Mouse (Mus musculus): ENCODE results near the gene Fh1. TPM values are rescaled to one million over a fixed set of nuclear protein-coding genes. Genes with fewer than 3 reads are reported as not detected.

The Fh1 gene
- polyA plus RNA-seq, 1 experiment from 2014 or later = 124 TPM

GRCm38 (mm10) chr1:175607838-175608585, 17.4 kb downstream of the Fh1 start:
- H3K36me3 ChIP-seq = peaks cover 97% of the 10 kb centered on the region
- H3K27me3 ChIP-seq (ENCODE audit: low read depth, poor library complexity, severe bottlenecking) = no peaks in the 10 kb centered on the region
- H3K4me1 ChIP-seq = no peaks in the 10 kb centered on the region
- H3K4me3 ChIP-seq = no peak overlapping the region
- H3K27ac ChIP-seq (replicated peaks) = no peak overlapping the region
- DNase-seq (ENCODE audit: low spot score) = no peak
- 83% methylated on average over 18 of the region's 18 CpGs for WGBS
- H3K9me3 ChIP-seq (replicated peaks) = no peaks in the 10 kb centered on the region

GRCm38 (mm10) chr1:175607308-175607707, 18.1 kb downstream of the Fh1 start:
- Histone ChIP-seq H3K27ac (replicated peaks) (no peak overlapping the region), H3K9me3 (replicated peaks) (no peaks in the 10 kb centered on the region), H3K4me3 (no peak overlapping the region), H3K4me1 (no peaks in the 10 kb centered on the region), H3K27me3 (ENCODE audit: low read depth, poor library complexity, severe bottlenecking) (no peaks in the 10 kb centered on the region), H3K36me3 (peaks cover 97% of the 10 kb centered on the region)
- WGBS = 97% methylated on average over 6 of the region's 6 CpGs
- DNase-seq (ENCODE audit: low spot score) = no peak

DNA sequence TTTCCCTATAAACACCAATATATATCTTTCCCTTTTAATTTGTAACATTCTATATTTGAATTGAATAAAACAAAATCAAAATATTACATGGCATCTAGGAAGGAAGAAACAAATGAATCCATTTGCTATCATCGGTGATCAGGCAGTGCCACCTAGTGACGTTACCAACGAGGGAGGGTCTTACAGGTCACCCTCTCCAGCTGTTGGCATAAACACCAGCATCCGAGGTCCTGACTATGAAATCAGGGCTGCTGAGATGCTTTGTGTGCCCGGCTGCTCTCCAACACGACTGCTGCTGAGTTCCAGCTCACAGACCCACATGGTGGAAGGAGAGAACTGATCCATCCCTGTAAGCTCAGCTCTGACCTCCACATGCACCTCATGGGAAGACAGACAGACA, 22.0 kb downstream of the Fh1 start:
- no peak overlapping the region for H3K4me3 ChIP-seq
- H3K27me3 ChIP-seq (ENCODE audit: low read depth, poor library complexity, severe bottlenecking) = no peaks in the 10 kb centered on the region
- DNase-seq (ENCODE audit: low spot score) = no peak
- no peak overlapping the region for H3K27ac ChIP-seq (replicated peaks)
- H3K36me3 ChIP-seq = peaks cover 79% of the 10 kb centered on the region
- 82% methylated on average over 6 of the region's 6 CpGs for WGBS
- H3K9me3 ChIP-seq (replicated peaks) = no peaks in the 10 kb centered on the region
- H3K4me1 ChIP-seq = no peaks in the 10 kb centered on the region

DNA sequence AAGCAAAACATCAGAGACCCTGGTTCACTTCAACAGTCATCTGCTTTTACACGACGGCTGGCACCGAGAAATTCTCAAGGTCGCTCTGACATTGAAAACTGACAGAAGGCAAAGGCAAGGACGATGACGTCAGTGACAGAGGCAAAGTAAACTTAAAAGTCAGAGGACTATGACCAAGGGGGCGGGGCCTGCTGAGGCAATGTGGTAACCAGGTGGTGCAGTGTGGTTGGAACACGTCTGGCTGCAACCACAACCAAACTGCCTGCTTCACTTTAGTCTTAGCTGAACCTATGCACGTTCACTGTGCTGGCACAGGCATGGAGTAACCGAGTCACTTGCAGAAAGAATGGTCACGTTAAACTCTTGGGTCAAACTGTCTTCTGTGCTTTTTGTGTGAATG, 23.2 kb downstream of the Fh1 start:
- H3K36me3 ChIP-seq = peaks cover 68% of the 10 kb centered on the region
- no peaks in the 10 kb centered on the region for H3K4me1 ChIP-seq
- no peak overlapping the region for H3K27ac ChIP-seq (replicated peaks)
- no peak overlapping the region for H3K4me3 ChIP-seq
- H3K27me3 ChIP-seq (ENCODE audit: low read depth, poor library complexity, severe bottlenecking) = no peaks in the 10 kb centered on the region
- no peaks in the 10 kb centered on the region for H3K9me3 ChIP-seq (replicated peaks)
- 90% methylated on average over 11 of the region's 11 CpGs for WGBS
- DNase-seq (ENCODE audit: low spot score) = no peak

GRCm38 (mm10) chr1:175592832-175593231, 32.6 kb downstream of the Fh1 start:
- no peak overlapping the region for H3K27ac ChIP-seq (replicated peaks)
- 83% methylated on average over 1 of the region's 1 CpGs for WGBS
- no peak overlapping the region for H3K4me3 ChIP-seq
- H3K9me3 ChIP-seq (replicated peaks) = no peaks in the 10 kb centered on the region
- no peaks in the 10 kb centered on the region for H3K27me3 ChIP-seq (ENCODE audit: low read depth, poor library complexity, severe bottlenecking)
- no peaks in the 10 kb centered on the region for H3K36me3 ChIP-seq
- no peak for DNase-seq (ENCODE audit: low spot score)
- no peaks in the 10 kb centered on the region for H3K4me1 ChIP-seq

DNA sequence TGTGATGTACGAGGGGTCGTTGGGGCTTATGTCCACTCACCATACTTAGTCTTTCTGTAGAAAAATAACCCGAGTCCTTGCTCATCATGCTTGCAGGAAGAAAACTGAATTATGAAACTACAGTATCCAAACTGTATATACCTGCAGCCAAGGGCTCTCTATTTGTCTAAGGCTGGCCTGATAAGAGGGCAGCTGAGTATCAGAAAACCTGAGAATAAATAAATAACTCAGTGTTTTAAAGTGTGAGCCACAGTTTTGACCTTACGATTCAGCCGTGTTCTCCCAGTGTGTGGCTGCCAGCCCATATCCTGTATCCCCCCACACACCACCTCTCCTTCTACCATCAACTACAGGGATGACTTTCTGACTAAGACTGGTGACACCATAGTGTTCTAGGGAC, 38.8 kb downstream of the Fh1 start:
- no peak for DNase-seq (ENCODE audit: low spot score)
- H3K27me3 ChIP-seq (ENCODE audit: low read depth, poor library complexity, severe bottlenecking) = no peaks in the 10 kb centered on the region
- 91% methylated on average over 5 of the region's 5 CpGs for WGBS
- no peaks in the 10 kb centered on the region for H3K4me1 ChIP-seq
- no peaks in the 10 kb centered on the region for H3K36me3 ChIP-seq
- H3K4me3 ChIP-seq = no peak overlapping the region
- H3K9me3 ChIP-seq (replicated peaks) = no peaks in the 10 kb centered on the region
- no peak overlapping the region for H3K27ac ChIP-seq (replicated peaks)

DNA sequence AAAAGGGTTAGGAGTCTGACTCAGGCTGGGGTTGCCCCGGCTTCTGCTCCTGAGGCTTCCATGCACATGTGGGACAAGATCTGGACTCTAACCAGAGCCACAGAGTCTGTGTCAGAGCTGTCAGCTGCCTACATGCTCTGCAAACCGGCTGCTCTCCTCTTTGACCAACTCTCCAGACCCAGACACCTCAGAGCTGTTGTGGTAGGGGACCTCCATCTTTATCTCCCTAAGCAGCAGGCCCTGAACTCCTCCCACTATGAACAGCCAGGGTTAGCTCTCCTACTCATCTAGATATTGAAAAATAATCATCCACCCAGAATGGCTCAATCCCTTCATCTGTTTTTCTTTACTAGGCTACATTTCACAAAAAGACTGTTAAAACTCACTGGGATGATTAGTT, 40.2 kb downstream of the Fh1 start:
- Histone ChIP-seq H3K27me3 (ENCODE audit: low read depth, poor library complexity, severe bottlenecking) (no peaks in the 10 kb centered on the region), H3K36me3 (no peaks in the 10 kb centered on the region), H3K4me3 (no peak overlapping the region), H3K27ac (replicated peaks) (no peak overlapping the region), H3K9me3 (replicated peaks) (no peaks in the 10 kb centered on the region), H3K4me1 (no peaks in the 10 kb centered on the region)
- DNase-seq (ENCODE audit: low spot score) = no peak
- WGBS = 89% methylated on average over 2 of the region's 2 CpGs

DNA sequence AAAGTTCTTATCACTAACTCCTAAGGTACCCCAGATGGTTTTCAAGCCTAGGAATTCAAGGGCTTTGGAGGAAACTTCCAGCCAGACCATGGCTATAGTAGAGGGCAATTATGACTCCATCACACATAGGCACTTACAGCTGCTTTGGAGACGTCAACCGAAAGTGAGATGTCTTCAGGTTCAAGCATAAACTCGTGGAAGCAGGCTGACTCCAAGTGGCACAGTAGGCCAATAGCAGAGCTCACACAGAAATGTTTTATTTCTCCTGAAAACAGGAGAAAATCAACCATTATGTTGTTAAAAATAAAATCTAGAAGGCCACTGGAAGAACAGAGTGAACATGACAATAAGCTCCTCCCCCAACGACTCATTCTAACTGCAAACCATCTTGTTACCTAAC, 42.6 kb downstream of the Fh1 start:
- Histone ChIP-seq H3K27me3 (ENCODE audit: low read depth, poor library complexity, severe bottlenecking) (no peaks in the 10 kb centered on the region), H3K36me3 (no peaks in the 10 kb centered on the region), H3K9me3 (replicated peaks) (no peaks in the 10 kb centered on the region), H3K4me1 (no peaks in the 10 kb centered on the region), H3K27ac (replicated peaks) (no peak overlapping the region), H3K4me3 (no peak overlapping the region)
- no peak for DNase-seq (ENCODE audit: low spot score)
- WGBS = 90% methylated on average over 4 of the region's 4 CpGs

DNA sequence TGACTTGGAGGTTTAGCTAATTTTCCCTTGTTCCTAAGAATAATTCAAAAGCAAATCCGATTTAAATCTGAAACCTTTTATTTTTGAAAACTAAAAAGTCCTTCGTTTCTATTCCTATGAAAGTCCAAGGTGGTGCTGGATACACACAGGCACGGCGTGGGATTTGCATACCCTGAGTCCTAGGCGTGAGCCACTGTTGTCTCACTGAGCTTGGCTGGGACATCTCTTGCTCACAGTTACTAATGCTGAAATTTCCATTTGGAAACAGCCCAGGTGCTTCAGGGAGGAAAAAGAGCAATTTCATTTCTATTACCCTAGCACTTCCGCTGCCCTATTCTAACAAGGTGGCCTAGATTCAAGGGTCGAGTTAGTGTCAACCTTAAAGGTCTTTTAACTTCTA, 45.1 kb downstream of the Fh1 start:
- 90% methylated on average over 7 of the region's 7 CpGs for WGBS

DNA sequence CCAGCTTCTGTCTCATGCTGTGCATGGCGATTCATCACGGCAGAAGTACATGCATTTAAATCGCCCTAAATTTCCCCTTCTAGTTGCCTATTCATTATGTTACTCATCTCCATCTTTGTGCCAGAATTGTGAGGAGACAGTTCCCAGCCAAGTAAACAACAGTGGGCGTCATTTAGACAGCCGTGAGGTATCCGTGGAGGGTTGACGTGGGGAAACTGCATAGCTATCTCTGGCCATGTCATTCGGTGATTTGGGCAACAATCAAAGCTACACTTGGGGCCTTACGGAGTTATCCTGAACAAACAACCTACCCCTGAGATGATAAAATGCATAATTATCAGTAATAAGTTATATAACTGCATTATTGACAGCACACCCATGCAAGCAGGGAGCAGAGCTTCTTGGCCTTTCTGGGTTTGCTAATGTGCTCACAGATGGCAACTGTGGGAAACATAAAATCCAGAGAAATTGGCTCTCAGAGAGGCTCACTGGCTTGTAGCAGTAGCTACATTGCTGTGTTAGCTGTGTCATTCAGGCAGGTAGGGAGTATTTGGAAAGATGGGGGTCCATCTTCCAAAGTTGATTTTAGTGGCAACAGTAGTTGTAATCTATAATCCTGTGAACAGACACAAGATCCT, 45.7 kb downstream of the Fh1 start:
- Histone ChIP-seq H3K27me3 (ENCODE audit: low read depth, poor library complexity, severe bottlenecking) (no peaks in the 10 kb centered on the region), H3K4me3 (no peak overlapping the region), H3K27ac (replicated peaks) (no peak overlapping the region), H3K9me3 (replicated peaks) (no peaks in the 10 kb centered on the region), H3K4me1 (no peaks in the 10 kb centered on the region), H3K36me3 (no peaks in the 10 kb centered on the region)
- DNase-seq (ENCODE audit: low spot score) = no peak
- WGBS = 91% methylated on average over 9 of the region's 9 CpGs

More for the DNA sequence above, 45.1 kb downstream of the Fh1 start:
- H3K27ac ChIP-seq (replicated peaks) = no peak overlapping the region
- no peaks in the 10 kb centered on the region for H3K36me3 ChIP-seq
- no peak for DNase-seq (ENCODE audit: low spot score)
- H3K27me3 ChIP-seq (ENCODE audit: low read depth, poor library complexity, severe bottlenecking) = no peaks in the 10 kb centered on the region
- H3K9me3 ChIP-seq (replicated peaks) = no peaks in the 10 kb centered on the region
- H3K4me3 ChIP-seq = no peak overlapping the region
- H3K4me1 ChIP-seq = no peaks in the 10 kb centered on the region

DNA sequence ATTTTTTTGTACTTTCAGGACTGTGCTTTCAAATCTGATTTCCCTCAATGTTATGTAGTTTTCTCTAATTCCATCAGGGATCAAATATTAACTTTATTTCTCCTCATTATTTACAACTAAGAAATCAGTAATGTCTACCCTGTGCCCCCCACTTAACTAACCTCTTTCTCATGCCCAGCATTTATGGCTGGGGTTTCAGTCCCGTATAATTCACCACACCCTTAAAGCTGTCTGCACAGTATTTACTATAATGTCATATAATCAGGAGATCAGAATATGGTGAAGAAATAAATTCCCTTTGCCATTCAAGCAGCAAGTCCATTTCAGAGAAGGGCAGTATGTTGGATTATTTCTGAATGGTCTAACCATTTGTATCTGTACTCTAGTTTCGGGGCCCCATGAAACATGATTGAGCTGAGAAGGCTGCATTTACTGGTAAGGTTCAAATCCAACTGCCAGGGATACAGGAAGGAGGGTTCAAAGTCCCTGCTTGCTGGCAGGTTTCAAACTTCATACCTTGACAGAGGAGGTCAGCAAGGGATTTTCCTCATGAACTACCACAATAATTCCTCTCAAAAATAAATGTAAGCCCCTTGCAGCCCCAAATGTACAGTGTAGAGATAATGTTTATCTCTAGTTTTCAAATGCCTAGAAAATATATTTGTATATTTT, 46.9 kb downstream of the Fh1 start:
- H3K36me3 ChIP-seq = no peaks in the 10 kb centered on the region
- no peak overlapping the region for H3K27ac ChIP-seq (replicated peaks)
- WGBS = 89% methylated on average over 2 of the region's 2 CpGs
- no peak overlapping the region for H3K4me3 ChIP-seq
- no peaks in the 10 kb centered on the region for H3K4me1 ChIP-seq
- no peaks in the 10 kb centered on the region for H3K27me3 ChIP-seq (ENCODE audit: low read depth, poor library complexity, severe bottlenecking)
- no peaks in the 10 kb centered on the region for H3K9me3 ChIP-seq (replicated peaks)
- no peak for DNase-seq (ENCODE audit: low spot score)

GRCm38 (mm10) chr1:175574129-175574528, 51.3 kb downstream of the Fh1 start:
- Histone ChIP-seq H3K36me3 (no peaks in the 10 kb centered on the region), H3K4me3 (no peak overlapping the region), H3K4me1 (no peaks in the 10 kb centered on the region), H3K27me3 (ENCODE audit: low read depth, poor library complexity, severe bottlenecking) (no peaks in the 10 kb centered on the region), H3K27ac (replicated peaks) (no peak overlapping the region), H3K9me3 (replicated peaks) (no peaks in the 10 kb centered on the region)
- no peak for DNase-seq (ENCODE audit: low spot score)
- WGBS = 96% methylated on average over 2 of the region's 2 CpGs

DNA sequence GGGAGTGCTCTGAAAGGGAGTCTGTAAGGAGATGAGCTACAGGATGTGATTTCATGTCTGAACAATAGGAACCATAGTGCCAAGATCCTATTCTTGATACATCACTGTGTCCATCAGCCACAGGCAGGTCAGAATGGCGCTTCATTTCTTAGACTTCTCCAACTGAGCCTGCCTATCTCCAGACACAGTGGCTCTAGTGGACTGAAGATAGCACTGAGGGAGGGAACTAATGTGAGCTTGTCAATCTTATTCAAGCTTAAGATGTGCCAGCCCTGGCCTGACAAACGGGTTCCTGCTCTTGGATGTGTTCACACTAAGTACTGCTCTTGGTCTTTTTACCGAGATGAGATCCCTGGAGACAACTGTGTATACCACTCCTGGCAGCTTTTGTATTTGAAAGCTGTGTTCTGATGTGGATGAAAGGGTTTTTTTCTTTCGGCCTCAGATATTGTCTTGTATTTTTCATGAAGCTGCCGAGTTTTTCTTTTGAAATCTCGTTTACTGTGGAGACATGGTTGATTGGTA, 59.8 kb downstream of the Fh1 start:
- no peak overlapping the region for H3K27ac ChIP-seq (replicated peaks)
- 80% methylated on average over 6 of the region's 6 CpGs for WGBS
- DNase-seq (ENCODE audit: low spot score) = no peak
- no peaks in the 10 kb centered on the region for H3K4me1 ChIP-seq
- no peaks in the 10 kb centered on the region for H3K9me3 ChIP-seq (replicated peaks)
- no peaks in the 10 kb centered on the region for H3K27me3 ChIP-seq (ENCODE audit: low read depth, poor library complexity, severe bottlenecking)
- H3K4me3 ChIP-seq = no peak overlapping the region
- H3K36me3 ChIP-seq = no peaks in the 10 kb centered on the region

Data from midbrain, embryonic 10.5 days (tissue).